Comparison of ENCODE assay signal across 23 mouse cellular contexts in the genomic region with DNA sequence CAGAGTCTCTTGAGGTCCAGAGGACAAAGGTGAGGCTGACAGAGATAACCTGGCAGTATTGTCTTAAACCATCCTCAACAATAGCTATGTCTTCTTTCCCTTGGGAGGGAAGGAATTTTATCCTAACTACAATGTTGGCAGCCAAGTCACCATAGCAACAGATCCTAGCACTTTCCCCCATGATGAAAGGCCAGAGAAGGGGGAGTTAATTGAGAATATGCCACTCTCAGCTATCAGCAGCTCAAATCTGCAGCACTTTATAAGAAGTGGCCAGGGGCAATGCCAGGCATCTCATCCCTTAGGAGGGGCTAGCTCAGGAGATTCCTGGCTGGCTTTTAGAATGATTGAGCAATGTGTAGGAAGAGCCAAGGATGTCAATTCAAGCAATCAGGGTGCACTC.
DNase-seq lines count a peak whose midpoint lies in the region; ATAC-seq lines count a peak whose summit lies in the region.
"Had no signal": no experiment of that assay in that cellular context is flagged by ENCODE, and none has a peak within 500 bp of the region (broad histone marks: within the 10 kb centered on the region; RNA-seq: fewer than 3 reads in every experiment).

No protein-coding gene starts in this region.

- H3K27me3 ChIP-seq in forebrain, embryonic 16.5 days (replicated peaks; ENCODE audit: control insufficient read depth, insufficient read depth, low read length) = no peaks in the 10 kb centered on the region
- H3K27me3 ChIP-seq in forebrain, embryonic 13.5 days = no peaks in the 10 kb centered on the region
- no peaks in the 10 kb centered on the region for H3K27me3 ChIP-seq in hindbrain, embryonic 16.5 days (replicated peaks; ENCODE audit: control insufficient read depth, insufficient read depth, low read length)
- no peaks in the 10 kb centered on the region for H3K27me3 ChIP-seq in hindbrain, embryonic 11.5 days (ENCODE audit: control insufficient read depth, insufficient read depth, low read length)
- H3K27me3 ChIP-seq in midbrain, embryonic 16.5 days (ENCODE audit: control insufficient read depth, insufficient read depth, low read depth, low read length) = no peaks in the 10 kb centered on the region
- H3K27me3 ChIP-seq: embryonic facial prominence, embryonic 15.5 days; heart, embryonic 13.5 days; hindbrain, embryonic 15.5 days had no signal

- no peaks in the 10 kb centered on the region for H3K36me3 ChIP-seq in forebrain, embryonic 16.5 days (ENCODE audit: control insufficient read depth, insufficient read depth)
- no peaks in the 10 kb centered on the region for H3K36me3 ChIP-seq in forebrain, embryonic 13.5 days (ENCODE audit: poor library complexity, severe bottlenecking)
- no peaks in the 10 kb centered on the region for H3K36me3 ChIP-seq in hindbrain, embryonic 16.5 days (ENCODE audit: control insufficient read depth, insufficient read depth, low read length)
- no peaks in the 10 kb centered on the region for H3K36me3 ChIP-seq in hindbrain, embryonic 11.5 days (ENCODE audit: control insufficient read depth, insufficient read depth, low read length)
- no peaks in the 10 kb centered on the region for H3K36me3 ChIP-seq in midbrain, embryonic 16.5 days (ENCODE audit: control insufficient read depth, insufficient read depth, low read length)
- H3K36me3 ChIP-seq: embryonic facial prominence, embryonic 15.5 days; forebrain, embryonic 10.5 days; heart, embryonic 13.5 days; hindbrain, embryonic 15.5 days had no signal

- ATAC-seq in forebrain, embryonic 16.5 days = peak; percentile 38; the same call in 1 of the 2 replicates
- no peak for ATAC-seq in forebrain, embryonic 13.5 days
- ATAC-seq in hindbrain, embryonic 16.5 days = peak; percentile 58; the same call in 1 of the 2 replicates
- no peak for ATAC-seq in hindbrain, embryonic 11.5 days (ENCODE audit: low FRiP score)
- peak; percentile 86 for ATAC-seq in midbrain, embryonic 16.5 days
- ATAC-seq: activated CD4-positive, CD25-positive, alpha-beta regulatory T cell, adult 4 months; Patski had no signal

- no peak overlapping the region for H3K4me2 ChIP-seq in forebrain, embryonic 16.5 days (ENCODE audit: low read length)
- H3K4me2 ChIP-seq in forebrain, embryonic 13.5 days = no peak overlapping the region
- H3K4me2 ChIP-seq in hindbrain, embryonic 16.5 days (ENCODE audit: low read length) = no peak overlapping the region
- H3K4me2 ChIP-seq in hindbrain, embryonic 11.5 days (replicated peaks; ENCODE audit: low read depth, low read length) = no peak overlapping the region
- 0 out of 2 replicates have a peak overlapping the region, but pooled peaks have one; percentile 10 for H3K4me2 ChIP-seq in midbrain, embryonic 16.5 days (ENCODE audit: low read length)
- H3K4me2 ChIP-seq: embryonic facial prominence, embryonic 15.5 days; heart, embryonic 13.5 days; hindbrain, embryonic 15.5 days had no signal

- H3K4me3 ChIP-seq in forebrain, embryonic 16.5 days (replicated peaks; ENCODE audit: low read length) = no peak overlapping the region
- no peak overlapping the region for H3K4me3 ChIP-seq in forebrain, embryonic 13.5 days
- H3K4me3 ChIP-seq in hindbrain, embryonic 16.5 days (ENCODE audit: low read length) = no peak overlapping the region
- H3K4me3 ChIP-seq in hindbrain, embryonic 11.5 days (ENCODE audit: low read depth, low read length) = no peak overlapping the region
- H3K4me3 ChIP-seq in midbrain, embryonic 16.5 days (ENCODE audit: low read depth, low read length) = no peak overlapping the region
- H3K4me3 ChIP-seq: embryonic facial prominence, embryonic 15.5 days; erythroblast, embryonic 14.5 days; forebrain, embryonic 10.5 days; heart, embryonic 13.5 days; hindbrain, embryonic 15.5 days had no signal

- no peak overlapping the region for H3K27ac ChIP-seq in forebrain, embryonic 16.5 days (ENCODE audit: low read length)
- no peak overlapping the region for H3K27ac ChIP-seq in forebrain, embryonic 13.5 days
- H3K27ac ChIP-seq in hindbrain, embryonic 16.5 days (ENCODE audit: low read depth, low read length) = no peak overlapping the region
- H3K27ac ChIP-seq in hindbrain, embryonic 11.5 days (ENCODE audit: low read depth, low read length) = no peak overlapping the region
- H3K27ac ChIP-seq in midbrain, embryonic 16.5 days (ENCODE audit: low read length) = no peak overlapping the region
- H3K27ac ChIP-seq: embryonic facial prominence, embryonic 15.5 days; forebrain, embryonic 10.5 days; heart, embryonic 13.5 days; hindbrain, embryonic 15.5 days had no signal

- no peak for DNase-seq in hindbrain, embryonic 11.5 days (ENCODE audit: low spot score)
- DNase-seq in brain, embryonic 18.5 days (ENCODE audit: low read depth, low spot score) = peak; percentile 6
- no peak for DNase-seq in adrenal gland, postnatal 36 days
- DNase-seq in frontal cortex, adult 2 months (ENCODE audit: extremely low spot score in 1 of 2, low spot score in 1 of 2) = no peak
- DNase-seq: adrenal gland, postnatal 14 days; cerebellum, adult 11 months; cerebellum, adult 8-10 months; cerebellum, postnatal 14 days; embryo, embryonic 11 days; gastrocnemius, postnatal 14 days; heart, postnatal 36 days; kidney, adult 11 months had no signal

- no peaks in the 10 kb centered on the region for H3K9me3 ChIP-seq in forebrain, embryonic 16.5 days (ENCODE audit: control insufficient read depth, low read length)
- H3K9me3 ChIP-seq in forebrain, embryonic 13.5 days (replicated peaks) = no peaks in the 10 kb centered on the region
- no peaks in the 10 kb centered on the region for H3K9me3 ChIP-seq in hindbrain, embryonic 16.5 days (ENCODE audit: control insufficient read depth, low read length)
- H3K9me3 ChIP-seq in hindbrain, embryonic 11.5 days (ENCODE audit: control insufficient read depth, low read length) = no peaks in the 10 kb centered on the region
- no peaks in the 10 kb centered on the region for H3K9me3 ChIP-seq in midbrain, embryonic 16.5 days (replicated peaks; ENCODE audit: control insufficient read depth, low read length, poor library complexity, severe bottlenecking)
- H3K9me3 ChIP-seq: embryonic facial prominence, embryonic 15.5 days; forebrain, embryonic 10.5 days; heart, embryonic 13.5 days; hindbrain, embryonic 15.5 days had no signal

- H3K9ac ChIP-seq in forebrain, embryonic 16.5 days (replicated peaks; ENCODE audit: low read depth, low read length) = no peak overlapping the region
- no peak overlapping the region for H3K9ac ChIP-seq in forebrain, embryonic 13.5 days
- H3K9ac ChIP-seq in hindbrain, embryonic 16.5 days (ENCODE audit: low read depth, low read length) = no peak overlapping the region
- H3K9ac ChIP-seq in hindbrain, embryonic 11.5 days (ENCODE audit: low read depth, low read length) = no peak overlapping the region
- H3K9ac ChIP-seq in midbrain, embryonic 16.5 days (ENCODE audit: low read depth, low read length) = no peak overlapping the region
- H3K9ac ChIP-seq: embryonic facial prominence, embryonic 15.5 days; heart, embryonic 13.5 days; hindbrain, embryonic 15.5 days had no signal

- H3K4me1 ChIP-seq in forebrain, embryonic 16.5 days (replicated peaks; ENCODE audit: control insufficient read depth, insufficient read depth, low read length) = no peaks in the 10 kb centered on the region
- no peaks in the 10 kb centered on the region for H3K4me1 ChIP-seq in forebrain, embryonic 13.5 days
- peaks cover 5% of the 10 kb centered on the region; the same call in 1 of the 2 replicates for H3K4me1 ChIP-seq in hindbrain, embryonic 16.5 days (ENCODE audit: control insufficient read depth, insufficient read depth, low read depth, low read length)
- no peaks in the 10 kb centered on the region for H3K4me1 ChIP-seq in hindbrain, embryonic 11.5 days (replicated peaks; ENCODE audit: control insufficient read depth, insufficient read depth, low read length)
- H3K4me1 ChIP-seq in midbrain, embryonic 16.5 days (ENCODE audit: control insufficient read depth, insufficient read depth, low read length) = peaks cover 6% of the 10 kb centered on the region
- H3K4me1 ChIP-seq: embryonic facial prominence, embryonic 15.5 days; forebrain, embryonic 10.5 days; hindbrain, embryonic 15.5 days had no signal

Comparison
In these comparisons a context has a peak if more than half of its experiments do, and no peak if none do; other contexts are left out.
1. ATAC-seq: peak in forebrain, embryonic 16.5 days (single experiment), hindbrain, embryonic 16.5 days (single experiment) and midbrain, embryonic 16.5 days (single experiment); none in forebrain, embryonic 13.5 days (single experiment) and hindbrain, embryonic 11.5 days (single experiment).